Mouse (Mus musculus): ENCODE measurements around the gene Dynlt1b. TPM values are rescaled to one million over a fixed set of nuclear protein-coding genes. Genes with fewer than 3 reads are reported as not detected.

Dynlt1b gene
- polyA plus RNA-seq, 1 experiment from 2014 or later = 474 TPM

Other genes with a start within 250 kb of the Dynlt1b start
- gene Tmem181a, start 173.3 kb upstream of the Dynlt1b start, polyA plus RNA-seq (2015; fragmentation: Nextera tagmentation; extraction: Ambion mirVana) = 23.5 and 25.2 TPM in 2 replicates
- gene Dynlt1a, start 112.6 kb upstream of the Dynlt1b start, polyA plus RNA-seq (2015; fragmentation: Nextera tagmentation; extraction: Ambion mirVana) = 13.1 and 13.8 TPM in 2 replicates
- 34.9 and 35.7 TPM in 2 replicates for gene Dynlt1c, start 171.6 kb downstream of the Dynlt1b start, polyA plus RNA-seq (2015; fragmentation: Nextera tagmentation; extraction: Ambion mirVana)
- gene Dynlt1f, start 225.8 kb downstream of the Dynlt1b start, polyA plus RNA-seq (2015; fragmentation: Nextera tagmentation; extraction: Ambion mirVana) = 211 and 215 TPM in 2 replicates
- 1.1 and 1.3 TPM in 2 replicates for gene Sytl3, start 229.0 kb downstream of the Dynlt1b start, polyA plus RNA-seq (2015; fragmentation: Nextera tagmentation; extraction: Ambion mirVana)

Measured in stomach, embryonic 16.5 days (tissue).